ENCODE assay signal across 23 mouse cellular contexts in the genomic region with DNA sequence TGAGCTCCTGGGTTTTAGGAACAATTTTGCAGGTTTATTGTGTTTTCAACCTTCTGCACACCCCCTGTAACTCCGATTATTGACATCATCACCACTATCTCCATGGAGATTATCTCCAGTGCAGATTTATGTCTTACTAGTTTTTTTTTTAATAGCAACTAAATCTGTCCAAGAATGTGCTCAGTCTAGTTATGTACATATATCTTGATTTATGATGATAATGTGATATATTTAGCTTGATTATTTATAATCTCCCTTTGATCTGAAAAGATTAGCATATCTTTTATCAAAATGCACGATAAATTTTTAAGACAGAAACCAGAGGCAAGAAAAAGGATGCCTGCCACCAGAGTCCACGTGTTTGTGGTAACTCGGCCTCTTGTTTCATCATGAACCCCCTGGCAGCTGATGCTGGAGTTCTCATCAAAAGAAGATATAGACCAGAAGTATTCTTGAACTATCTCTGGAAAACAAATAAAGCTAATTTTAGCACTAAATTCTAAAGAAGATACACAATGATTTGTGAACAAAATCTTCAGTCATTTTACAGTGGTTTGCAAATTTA.
DNase-seq lines count a peak whose midpoint lies in the region; ATAC-seq and TF ChIP-seq lines count a peak whose summit lies in the region.
"Had no signal": no experiment of that assay in that cellular context is flagged by ENCODE, and none has a peak within 500 bp of the region (broad histone marks: within the 10 kb centered on the region; RNA-seq: fewer than 3 reads in every experiment).

No protein-coding gene starts in this region.

- H3K36me3 ChIP-seq in intestine, embryonic 14.5 days (ENCODE audit: control insufficient read depth, insufficient read depth, low read length) = no peaks in the 10 kb centered on the region
- no peaks in the 10 kb centered on the region for H3K36me3 ChIP-seq in intestine, embryonic 16.5 days (ENCODE audit: control insufficient read depth, insufficient read depth, low read length)
- H3K36me3 ChIP-seq in lung, embryonic 15.5 days = no peaks in the 10 kb centered on the region
- H3K36me3 ChIP-seq: embryonic facial prominence, embryonic 15.5 days; forebrain, embryonic 10.5 days; heart, embryonic 10.5 days; hindbrain, embryonic 12.5 days had no signal

- H3K9me3 ChIP-seq in intestine, embryonic 14.5 days (ENCODE audit: control insufficient read depth, low read length) = no peaks in the 10 kb centered on the region
- H3K9me3 ChIP-seq in intestine, embryonic 16.5 days (ENCODE audit: control insufficient read depth, low read length) = no peaks in the 10 kb centered on the region
- no peaks in the 10 kb centered on the region for H3K9me3 ChIP-seq in lung, embryonic 15.5 days
- H3K9me3 ChIP-seq: embryonic facial prominence, embryonic 15.5 days; forebrain, embryonic 10.5 days; heart, embryonic 10.5 days; hindbrain, embryonic 12.5 days had no signal

- H3K27me3 ChIP-seq in intestine, embryonic 14.5 days (replicated peaks; ENCODE audit: control insufficient read depth, insufficient read depth, low read length) = no peaks in the 10 kb centered on the region
- no peaks in the 10 kb centered on the region for H3K27me3 ChIP-seq in intestine, embryonic 16.5 days (replicated peaks; ENCODE audit: control insufficient read depth, insufficient read depth, low read length)
- no peaks in the 10 kb centered on the region for H3K27me3 ChIP-seq in lung, embryonic 15.5 days
- H3K27me3 ChIP-seq: embryonic facial prominence, embryonic 15.5 days; hindbrain, embryonic 12.5 days had no signal

- H3K4me3 ChIP-seq in intestine, embryonic 14.5 days (ENCODE audit: low read depth, low read length) = no peak overlapping the region
- H3K4me3 ChIP-seq in intestine, embryonic 16.5 days (ENCODE audit: low read length) = no peak overlapping the region
- no peak overlapping the region for H3K4me3 ChIP-seq in lung, embryonic 15.5 days
- no peak overlapping the region for H3K4me3 ChIP-seq in lung, adult 2 months (replicated peaks; ENCODE audit: extremely low read depth, low read depth, low read length)
- H3K4me3 ChIP-seq: embryonic facial prominence, embryonic 15.5 days; erythroblast, embryonic 14.5 days; forebrain, embryonic 10.5 days; gastrocnemius, adult 2 months; heart, embryonic 10.5 days; hindbrain, embryonic 12.5 days had no signal

- TF ChIP-seq CTCF in lung, adult 2 months (IDR thresholded peaks at IDR 0.05; ENCODE audit: insufficient read depth, low read length) = no peak

- 50% methylated on average over 4 of the region's 4 CpGs for WGBS in intestine, embryonic 14.5 days
- WGBS in intestine, embryonic 16.5 days = 57% methylated on average over 4 of the region's 4 CpGs
- WGBS in lung, embryonic 15.5 days = 39% methylated on average over 4 of the region's 4 CpGs
- WGBS in lung, adult 2 months = 65% methylated on average over 4 of the region's 4 CpGs

- no peak overlapping the region for H3K9ac ChIP-seq in intestine, embryonic 14.5 days (ENCODE audit: low read length)
- no peak overlapping the region for H3K9ac ChIP-seq in intestine, embryonic 16.5 days (ENCODE audit: low read depth, low read length)
- no peak overlapping the region for H3K9ac ChIP-seq in lung, embryonic 15.5 days
- H3K9ac ChIP-seq: embryonic facial prominence, embryonic 15.5 days; hindbrain, embryonic 12.5 days had no signal

- peak; percentile 1 to 21 for DNase-seq in adrenal gland, postnatal 36 days
- DNase-seq in adrenal gland, postnatal 4 days (ENCODE audit: low spot score in 2 of 2) = no peak
- no peak for DNase-seq in intestine, embryonic 14.5 days (ENCODE audit: low spot score)
- DNase-seq in kidney, postnatal 4 days = peak; percentile 11 to 22
- no peak for DNase-seq in kidney, postnatal 10 days
- DNase-seq in lung, adult 2 months = no peak
- DNase-seq: adrenal gland, postnatal 10 days; cerebellum, adult 11 months; cerebellum, adult 8-10 months; cerebellum, postnatal 14 days; embryo, embryonic 11 days; gastrocnemius, adult 2 months; gastrocnemius, postnatal 25 days; heart, postnatal 10 days; heart, postnatal 4 days had no signal

- no peak for TF ChIP-seq POLR2A in lung, adult 2 months (IDR thresholded peaks at IDR 0.05; ENCODE audit: borderline replicate concordance, extremely low read depth, low read depth, low read length)

- H3K4me1 ChIP-seq in intestine, embryonic 14.5 days (replicated peaks; ENCODE audit: control insufficient read depth, insufficient read depth, low read length) = peaks cover 4% of the 10 kb centered on the region
- peaks cover 14% of the 10 kb centered on the region; the same call in 1 of the 2 replicates for H3K4me1 ChIP-seq in intestine, embryonic 16.5 days (ENCODE audit: control insufficient read depth, insufficient read depth, low read length)
- H3K4me1 ChIP-seq in lung, embryonic 15.5 days = peaks cover 21% of the 10 kb centered on the region
- H3K4me1 ChIP-seq in lung, adult 2 months (ENCODE audit: control insufficient read depth, insufficient read depth, low read length) = no peaks in the 10 kb centered on the region

- no peak overlapping the region for H3K27ac ChIP-seq in intestine, embryonic 14.5 days (ENCODE audit: low read depth)
- no peak overlapping the region for H3K27ac ChIP-seq in intestine, embryonic 16.5 days (ENCODE audit: low read length)
- 0 out of 2 replicates have a peak overlapping the region, but pooled peaks have one; percentile 8 for H3K27ac ChIP-seq in lung, embryonic 15.5 days
- H3K27ac ChIP-seq: embryonic facial prominence, embryonic 15.5 days; forebrain, embryonic 10.5 days; gastrocnemius, adult 2 months; heart, embryonic 10.5 days; hindbrain, embryonic 12.5 days had no signal

- peak; percentile 40; the same call in 1 of the 2 replicates for ATAC-seq in intestine, embryonic 14.5 days (replicated peaks; ENCODE audit: low FRiP score, low TSS enrichment, low read depth)
- no peak for ATAC-seq in intestine, embryonic 16.5 days
- peak; percentile 39; the same call in 1 of the 2 replicates for ATAC-seq in lung, embryonic 15.5 days (ENCODE audit: borderline replicate concordance, extremely low read depth, low FRiP score, low TSS enrichment)
- ATAC-seq: hindbrain, embryonic 16.5 days had no signal

- no peak overlapping the region for H3K4me2 ChIP-seq in intestine, embryonic 14.5 days (ENCODE audit: low read length)
- no peak overlapping the region for H3K4me2 ChIP-seq in intestine, embryonic 16.5 days (ENCODE audit: low read depth, low read length)
- no peak overlapping the region for H3K4me2 ChIP-seq in lung, embryonic 15.5 days
- H3K4me2 ChIP-seq: embryonic facial prominence, embryonic 15.5 days; hindbrain, embryonic 12.5 days had no signal

Comparison
In these comparisons a context has a peak if more than half of its experiments do, and no peak if none do; other contexts are left out.
1. DNase-seq: peak in adrenal gland, postnatal 36 days (2 of 2) and kidney, postnatal 4 days (2 of 2); none in adrenal gland, postnatal 4 days (0 of 2), intestine, embryonic 14.5 days (single experiment), kidney, postnatal 10 days (single experiment) and lung, adult 2 months (single experiment).